Mouse (Mus musculus) brain, adult 2 months (tissue): ENCODE data around the gene Pwp2.

ENCODE experiments used
- DNase-seq: peaks from one replicate; pipeline ENCODE4 v3.0.0; 2011; ENCODE audit warnings: low read depth, low spot score

Pwp2 gene

DNA sequence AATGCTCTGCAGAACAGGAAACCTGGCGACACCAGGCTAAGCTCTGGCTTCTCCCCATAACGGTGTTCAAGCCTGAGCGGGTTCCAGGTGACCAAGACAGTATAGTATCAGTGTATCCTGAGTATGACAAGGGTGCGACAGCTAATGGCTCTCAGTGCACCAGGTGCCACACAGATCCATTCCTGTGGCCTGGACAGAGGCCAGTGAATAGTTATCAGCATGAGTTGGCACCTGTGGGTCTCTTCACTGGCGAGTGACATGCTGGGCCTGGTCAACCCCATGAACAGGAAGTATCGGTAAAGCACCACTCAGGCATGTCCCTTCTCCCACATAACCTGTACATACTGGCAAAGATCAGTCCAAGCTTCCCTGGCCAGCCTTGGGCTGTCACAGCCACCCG is 13.9 kb downstream of the Pwp2 start:
- no peak for DNase-seq

- DNase-seq, result no peak
Measured at GRCm38 (mm10) chr10:78170445-78170844, 14.5 kb downstream of the Pwp2 start.

DNA sequence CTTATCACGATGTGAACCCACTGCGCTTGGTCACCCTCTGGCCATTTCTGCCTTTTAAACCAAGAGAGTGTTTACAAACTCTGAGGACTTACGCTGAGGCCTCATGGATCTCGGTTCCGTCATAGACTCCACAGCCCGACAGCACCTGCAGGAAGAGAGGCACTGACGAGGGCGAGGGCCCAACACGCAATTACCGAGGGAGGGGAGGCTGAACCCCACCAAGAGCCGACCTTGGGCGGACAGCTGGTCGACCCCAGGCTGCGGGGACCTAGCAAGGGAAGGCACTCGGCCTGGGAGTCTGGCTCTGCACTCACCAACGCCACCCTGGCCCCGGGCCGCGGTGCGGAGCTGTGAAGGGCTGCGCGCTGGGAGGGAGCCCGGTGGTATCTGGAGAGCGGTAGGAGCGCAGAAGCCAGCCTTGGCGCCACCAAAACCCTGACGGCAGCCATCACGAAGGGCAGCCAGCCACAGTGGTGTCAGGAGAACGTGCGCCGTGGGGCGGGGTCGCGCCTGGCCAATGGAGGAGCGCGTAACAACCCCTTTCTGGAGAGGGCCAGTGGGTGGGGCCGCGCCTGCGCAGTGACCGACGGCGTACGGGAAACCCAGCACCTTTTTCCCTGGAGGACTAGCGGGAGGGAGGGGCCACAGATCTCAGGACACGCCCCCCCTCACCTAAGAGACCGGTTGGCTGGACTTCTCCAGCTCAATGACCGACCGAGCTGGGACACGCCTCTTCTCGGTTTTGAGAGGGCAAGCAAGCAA is 15.5 kb downstream of the Pwp2 start, which contains the start of gene D10Jhu81e:
Gene D10Jhu81e, minus strand, starts transcription at position 502 of the 762 bp plus-strand sequence.
- peak; percentile 99 for DNase-seq

DNA sequence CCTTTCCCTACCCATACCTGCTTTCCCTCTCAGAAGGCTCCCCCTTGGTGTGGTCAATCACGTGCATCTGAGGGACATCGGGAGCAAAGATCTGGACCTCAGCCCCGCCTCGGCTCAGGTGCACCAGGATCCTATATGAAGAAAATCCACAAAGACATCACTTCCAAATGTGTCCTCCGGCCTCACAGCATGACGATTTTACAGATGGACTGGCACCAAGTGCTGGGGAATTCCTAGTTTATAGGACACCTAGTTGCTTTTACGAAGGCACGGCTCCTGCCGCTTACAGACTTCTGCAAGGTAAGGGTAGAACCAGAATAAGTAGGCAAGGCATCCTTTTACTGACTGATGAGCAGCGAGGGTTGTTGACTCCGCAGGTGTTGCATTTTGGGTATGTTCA is 16.2 kb downstream of the Pwp2 start:
- DNase-seq, result no peak

GRCm38 (mm10) chr10:78167775-78168174 is 17.2 kb downstream of the Pwp2 start:
- no peak for DNase-seq

GRCm38 (mm10) chr10:78167333-78167732 is 17.6 kb downstream of the Pwp2 start:
- DNase-seq, result peak; percentile 80

DNA sequence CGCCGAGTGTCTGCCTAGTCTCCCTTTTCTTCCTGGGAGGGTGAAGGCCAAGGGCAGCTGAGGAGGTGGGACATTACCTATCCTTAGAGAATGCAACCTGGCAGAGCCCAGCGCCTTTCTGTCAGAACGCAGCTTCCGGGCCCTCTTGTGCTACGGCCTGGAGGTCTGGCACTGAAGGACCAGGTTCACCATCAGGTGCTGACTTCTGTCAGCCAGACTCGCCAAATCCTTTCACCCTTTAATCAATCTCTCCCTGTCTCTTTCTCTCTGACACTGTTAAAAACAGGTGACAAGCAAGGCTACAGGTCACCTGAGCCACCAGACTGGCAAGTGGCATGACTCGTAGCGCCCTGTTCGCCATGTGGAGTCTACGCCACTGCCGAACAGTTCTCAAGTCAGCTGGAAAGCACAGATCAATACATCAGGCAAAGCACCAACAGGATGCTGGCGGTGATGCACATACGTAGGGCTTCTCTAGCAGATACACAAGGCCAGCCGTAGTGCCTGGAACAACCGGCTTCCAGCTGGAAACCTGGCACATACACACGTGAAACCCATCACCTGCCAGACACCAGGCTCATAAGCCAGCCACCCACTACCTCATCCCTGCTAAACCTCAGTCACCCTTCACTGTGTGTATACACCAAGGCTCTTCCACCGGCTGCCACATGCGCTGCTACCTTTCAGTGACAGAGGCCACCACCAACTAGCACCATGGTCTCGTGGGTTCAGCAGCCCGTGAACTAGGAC is 19.5 kb downstream of the Pwp2 start:
- peak; percentile 64 for DNase-seq

DNA sequence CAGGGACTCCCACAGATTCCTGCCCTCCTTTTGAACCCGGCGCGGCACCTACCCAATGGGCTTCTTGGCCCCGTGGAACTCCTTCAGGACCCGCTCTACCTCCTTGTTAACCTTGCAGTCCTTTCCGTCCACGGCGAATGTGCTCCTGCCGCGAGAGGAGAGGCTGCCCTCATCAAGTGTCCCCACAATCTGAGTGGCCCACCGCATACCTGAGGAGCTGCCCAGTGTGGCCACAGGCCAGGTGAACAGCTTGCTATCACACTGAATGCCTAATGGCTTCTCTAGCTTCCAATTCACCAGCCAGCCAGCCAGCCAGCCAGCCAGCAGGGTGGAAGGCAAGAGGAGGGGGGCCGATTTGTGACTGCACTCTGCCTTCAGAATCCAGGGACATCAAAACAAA is 20.2 kb downstream of the Pwp2 start:
- peak; percentile 90 for DNase-seq

- DNase-seq, result peak; percentile 88
Measured at GRCm38 (mm10) chr10:78163923-78164322, 21.0 kb downstream of the Pwp2 start.

DNA sequence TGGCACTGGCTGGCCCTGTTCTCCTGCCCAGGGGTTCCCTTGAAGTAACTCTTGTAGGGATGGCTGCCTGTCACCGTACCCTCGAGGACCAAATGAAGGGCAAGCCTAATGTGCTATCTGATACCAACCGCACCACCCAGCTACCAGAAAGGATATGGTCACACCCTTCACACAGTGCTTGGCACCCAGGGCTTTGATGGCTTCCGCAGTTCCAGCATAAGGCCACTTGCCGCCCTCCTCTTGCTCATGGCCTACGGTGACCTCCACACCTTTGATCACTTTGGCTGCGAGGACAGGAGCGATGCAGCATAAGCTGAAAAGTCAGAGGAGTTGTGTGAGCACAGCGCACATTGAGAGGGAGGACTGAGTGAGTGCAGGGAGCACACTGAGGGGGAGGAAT is 21.7 kb downstream of the Pwp2 start:
- DNase-seq, result no peak

DNA sequence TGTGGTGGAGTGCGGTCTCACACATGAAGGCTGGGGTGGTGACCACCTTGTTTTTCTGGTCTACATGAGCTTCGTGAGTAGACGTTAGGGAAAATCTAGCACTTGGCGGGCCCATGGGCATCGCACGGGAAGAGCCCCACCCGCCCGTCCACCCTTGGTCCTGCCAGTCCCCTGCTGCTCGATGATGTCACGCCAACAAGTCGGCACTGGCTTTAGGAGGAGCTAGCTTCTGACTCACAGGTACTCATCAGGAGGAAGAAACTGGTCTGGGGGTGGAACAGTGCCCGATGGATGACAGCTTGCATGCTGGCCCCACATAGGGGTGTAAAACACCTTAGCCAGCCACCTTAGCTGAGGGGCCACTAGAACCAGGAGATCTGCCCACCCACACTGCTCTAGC is 22.3 kb downstream of the Pwp2 start:
- no peak for DNase-seq

- no peak for DNase-seq
Measured at GRCm38 (mm10) chr10:78161096-78161495, 23.9 kb downstream of the Pwp2 start.

DNA sequence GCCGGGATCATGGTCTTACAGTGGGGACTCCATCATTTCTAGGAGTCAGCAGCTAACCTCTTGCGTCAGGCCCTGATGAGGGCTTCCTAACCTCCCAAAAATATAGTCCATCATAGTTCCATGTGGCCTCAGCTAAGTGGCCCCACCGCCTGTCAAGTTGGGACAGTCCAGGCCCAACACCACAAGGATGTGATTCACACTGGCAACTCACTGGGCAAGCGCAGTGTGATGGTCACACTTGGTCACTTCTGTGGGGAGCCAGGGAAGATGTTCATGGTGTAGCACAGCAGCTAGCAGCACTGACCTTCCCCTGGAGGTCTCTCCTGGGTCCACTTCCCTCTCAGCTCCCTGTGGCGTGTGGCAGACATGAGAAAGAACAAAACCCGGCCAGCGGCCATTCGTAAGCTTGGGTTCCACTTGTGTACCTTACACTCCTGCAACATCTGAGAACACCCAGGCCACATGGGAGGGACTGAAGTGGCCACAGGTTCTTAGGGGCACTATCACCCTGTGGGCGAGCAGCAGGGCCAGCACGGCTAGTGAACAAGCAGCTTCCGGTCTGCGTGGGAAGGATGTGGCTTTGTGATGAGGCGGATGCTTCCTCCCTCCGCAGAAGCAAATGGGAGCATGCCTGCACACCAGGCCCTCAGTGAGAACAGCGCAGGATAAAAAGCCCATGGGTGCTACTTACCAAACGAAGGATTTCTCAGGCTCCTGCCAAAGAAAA is 24.4 kb downstream of the Pwp2 start:
- no peak for DNase-seq

- peak; percentile 92 for DNase-seq
Measured at GRCm38 (mm10) chr10:78159906-78160305, 25.0 kb downstream of the Pwp2 start.

DNA sequence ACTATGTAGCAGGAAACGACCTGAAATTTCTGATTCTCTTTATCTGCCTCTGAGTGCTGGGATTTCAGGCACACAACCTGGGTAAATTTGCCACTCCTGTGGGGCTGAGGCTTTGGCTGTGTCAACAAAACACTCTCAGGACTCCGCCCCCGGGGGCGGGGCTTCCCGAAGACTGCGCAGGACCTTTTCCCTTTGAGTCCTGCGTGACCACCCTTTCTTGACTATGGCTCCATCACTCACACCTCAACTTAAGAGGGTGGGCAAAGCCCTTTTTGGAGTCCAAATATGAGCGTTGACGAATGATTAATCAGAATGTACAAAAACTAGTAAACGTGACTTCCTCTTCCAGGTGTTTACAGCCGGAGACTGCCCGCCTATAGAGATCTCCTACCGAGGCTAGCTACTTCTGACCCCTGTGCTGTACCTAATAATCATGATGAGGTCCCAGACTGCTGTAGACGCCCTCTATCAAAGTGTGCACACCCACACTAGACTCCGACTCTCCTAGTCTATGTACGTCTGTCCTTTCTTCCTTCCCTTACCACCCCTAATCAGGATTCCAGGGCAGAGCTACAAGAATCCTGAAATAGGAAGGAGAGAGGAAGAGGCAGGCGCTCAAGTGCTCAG is 25.6 kb downstream of the Pwp2 start:
- peak; percentile 63 for DNase-seq

GRCm38 (mm10) chr10:78158041-78158440 is 26.9 kb downstream of the Pwp2 start:
- DNase-seq, result no peak

GRCm38 (mm10) chr10:78156926-78157325 is 28.0 kb downstream of the Pwp2 start:
- DNase-seq, result no peak

DNA sequence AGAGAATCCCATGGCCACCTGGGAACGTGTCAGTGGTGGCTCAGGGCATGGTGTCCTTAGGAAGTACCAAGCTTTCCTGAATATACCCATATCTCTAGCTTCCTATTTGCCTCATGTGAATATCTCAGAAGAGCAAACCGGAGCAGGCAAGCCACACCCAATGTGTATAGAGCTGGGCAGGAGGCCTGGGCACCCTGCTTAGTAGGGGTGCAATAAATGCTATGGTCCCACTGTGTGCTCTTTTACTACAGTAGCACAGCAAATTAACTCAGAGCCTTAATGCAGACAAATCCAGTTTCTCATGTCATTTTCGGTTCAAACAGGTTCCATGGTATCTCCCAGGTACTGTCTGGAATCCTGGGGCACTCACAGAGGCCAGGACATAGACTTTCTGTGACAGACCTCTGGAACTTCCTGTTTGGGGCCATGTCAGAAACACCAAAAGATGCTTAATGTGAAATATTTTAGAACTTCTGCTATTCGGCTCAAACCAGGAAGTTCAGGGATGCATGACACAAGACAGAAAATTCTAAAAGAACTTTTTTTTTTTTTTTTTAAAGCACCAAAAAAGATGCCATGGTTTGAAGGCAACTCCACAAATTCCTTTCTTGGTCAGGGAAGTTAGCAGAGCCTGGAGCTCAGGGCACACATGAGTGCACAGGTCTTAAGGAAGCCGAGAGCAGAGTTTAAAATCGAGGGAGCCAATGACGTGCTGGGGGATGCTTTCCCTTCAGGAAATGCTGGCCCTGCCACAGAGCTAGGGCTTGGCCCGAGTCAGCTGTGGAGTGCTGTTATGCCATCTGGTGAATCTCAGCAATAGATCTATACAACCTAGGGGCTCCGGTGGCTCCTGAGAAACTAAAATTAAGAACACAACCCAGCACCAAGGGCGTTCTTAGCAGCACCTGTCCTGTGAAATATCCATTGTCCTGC is 35.8 kb downstream of the Pwp2 start:
- no peak for DNase-seq

DNA sequence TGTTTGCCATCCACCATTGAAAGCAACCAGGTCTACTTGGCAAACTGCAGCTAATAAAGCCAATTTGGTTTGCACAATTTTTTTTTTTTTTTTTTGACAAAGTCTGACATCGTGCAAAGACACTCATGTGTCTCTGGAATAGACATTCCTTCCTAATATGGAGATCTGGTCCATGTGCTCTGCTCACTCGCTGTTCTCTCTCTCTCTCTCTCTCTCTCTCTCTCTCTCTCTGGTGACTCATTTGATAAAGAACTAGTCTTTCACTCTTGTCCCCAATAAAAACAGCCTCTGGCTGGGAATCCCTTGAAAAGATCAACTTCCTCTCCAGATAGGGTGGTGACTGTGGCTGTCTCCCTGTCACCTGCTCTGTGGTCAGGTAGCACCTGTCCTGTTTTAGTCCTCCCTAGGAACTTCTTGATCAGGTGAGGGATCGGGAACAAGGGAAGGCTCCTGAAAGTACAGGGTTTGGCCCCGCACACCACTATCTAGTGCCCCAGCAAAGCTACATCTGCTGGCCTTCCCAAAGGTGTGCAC is 37.0 kb downstream of the Pwp2 start:
- DNase-seq, result no peak

DNA sequence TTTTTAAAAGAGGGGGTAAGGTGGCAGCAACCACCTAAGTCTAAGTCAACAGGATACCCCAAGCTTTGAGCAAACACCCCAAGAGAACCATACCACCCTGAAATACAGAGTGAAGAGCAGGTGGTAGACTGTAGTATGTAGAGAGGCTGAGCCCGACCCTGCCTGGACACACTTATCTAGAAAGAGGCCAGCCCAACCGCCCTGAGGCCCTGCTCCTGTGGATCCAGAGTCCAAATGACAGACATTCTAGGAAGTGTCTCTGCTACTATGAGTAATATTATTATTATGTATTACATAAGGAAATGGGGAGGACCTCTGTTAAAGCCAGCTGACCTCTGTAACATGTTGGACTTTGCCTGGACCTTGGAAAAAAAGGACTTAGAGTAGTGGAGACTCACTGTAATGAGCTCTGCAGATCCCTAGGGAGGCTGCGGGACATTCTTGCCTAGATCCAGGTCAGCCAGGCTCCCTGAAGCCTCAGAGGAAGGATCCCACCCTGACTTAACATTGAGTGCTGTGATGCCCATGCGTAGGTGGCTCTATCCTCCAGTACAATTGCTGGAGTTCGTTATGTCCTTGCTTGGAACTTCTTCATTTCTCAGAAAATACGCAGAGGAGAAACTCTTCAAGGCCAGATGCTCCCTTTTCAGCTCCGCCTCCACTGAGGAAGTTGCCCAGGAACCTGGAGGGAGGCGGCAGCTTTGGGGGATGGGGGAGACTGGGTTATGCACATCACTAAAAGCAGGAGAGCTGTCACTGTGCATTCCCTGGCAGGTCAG is 41.0 kb downstream of the Pwp2 start:
- DNase-seq, result peak; percentile 87
